Mouse (Mus musculus) embryo, embryonic 10 days (tissue): ENCODE results near the gene Cadps2.

Experiments
- DNase-seq: peaks from one replicate; pipeline ENCODE4 v3.0.0-alpha.2; 2015; ENCODE audit warnings: low spot score

Cadps2 gene

DNA sequence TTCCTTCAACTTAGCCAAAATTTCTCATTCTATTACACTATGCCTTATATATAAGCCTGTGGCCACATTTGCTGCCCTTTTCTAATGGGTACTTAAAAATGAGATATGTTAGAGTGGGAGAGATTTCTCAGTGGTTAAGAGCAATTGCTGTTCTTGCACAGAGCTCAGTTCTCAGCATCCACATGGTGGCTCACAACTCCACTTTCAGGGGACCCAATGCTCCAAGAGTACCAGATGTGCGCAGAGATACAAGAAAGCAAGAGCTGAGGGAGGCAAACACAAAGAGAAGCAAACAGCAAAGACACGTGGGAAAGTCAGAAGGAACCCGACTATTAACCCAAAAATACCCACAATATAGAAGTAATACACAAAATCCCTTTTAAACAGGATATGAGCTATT is 77.0 kb downstream of the Cadps2 start:
- DNase-seq: no peak

GRCm38 (mm10) chr6:23758249-23758648 is 81.0 kb downstream of the Cadps2 start:
- peak; percentile 49 for DNase-seq

DNA sequence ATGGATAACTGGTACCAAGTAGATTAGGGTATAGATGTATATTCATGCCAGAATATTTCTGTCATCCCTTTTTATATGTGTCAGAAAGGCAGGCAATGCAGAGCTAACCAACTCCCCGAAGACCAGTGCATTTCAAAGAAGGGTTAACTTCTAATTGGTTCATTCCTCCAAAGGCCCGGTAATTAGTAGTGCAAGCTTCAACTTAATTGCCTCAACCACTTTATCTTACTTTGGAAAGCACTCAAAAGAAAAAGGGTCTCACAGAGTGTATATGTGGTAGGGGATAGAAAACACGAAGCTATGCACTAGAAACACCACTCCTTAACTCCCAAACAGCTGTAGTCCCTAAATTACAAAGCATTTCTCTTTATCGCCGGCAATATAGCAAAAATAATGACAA is 90.4 kb downstream of the Cadps2 start:
- DNase-seq: no peak

DNA sequence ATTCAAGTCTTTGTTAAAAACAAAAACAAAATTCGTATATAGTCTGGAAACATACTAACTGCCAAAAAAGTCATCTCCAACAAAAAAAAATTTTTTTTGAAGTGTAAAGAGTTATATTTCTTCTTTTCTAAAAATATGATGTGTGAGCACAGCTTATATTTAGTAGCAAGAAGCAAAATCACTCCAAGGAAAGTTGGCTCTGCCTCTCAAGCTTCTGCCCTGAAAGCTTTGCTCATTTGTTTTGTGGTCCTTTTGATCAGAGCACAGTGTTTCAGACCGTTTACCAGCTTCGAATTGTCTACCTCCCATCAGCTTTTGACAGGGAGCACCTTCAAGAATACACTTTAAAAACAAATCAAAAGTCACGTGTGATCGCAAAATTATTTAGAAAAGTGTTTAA is 99.2 kb downstream of the Cadps2 start:
- no peak for DNase-seq

DNA sequence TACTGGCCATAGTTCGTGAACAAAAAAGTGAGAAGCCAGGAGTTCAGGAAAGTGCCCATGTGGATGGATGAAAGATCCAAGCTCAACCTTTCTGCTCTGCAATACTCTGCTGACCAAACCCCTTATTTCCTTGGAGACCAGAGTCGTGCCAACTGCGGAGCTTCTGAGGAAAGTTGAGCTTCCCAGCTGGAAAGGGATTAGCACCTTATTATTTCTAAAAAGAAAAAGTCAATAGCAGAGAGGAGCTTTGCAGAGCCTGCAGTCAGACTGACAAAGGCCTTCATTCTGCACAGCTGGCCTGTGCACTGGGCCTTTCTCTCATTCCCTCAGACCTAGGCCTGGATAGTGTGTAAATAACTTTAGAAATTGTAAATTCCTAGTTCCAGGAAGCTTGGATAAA is 106.5 kb downstream of the Cadps2 start:
- DNase-seq: peak; percentile 5

GRCm38 (mm10) chr6:23728620-23729019 is 110.6 kb downstream of the Cadps2 start:
- no peak for DNase-seq

GRCm38 (mm10) chr6:23723697-23724096 is 115.5 kb downstream of the Cadps2 start:
- DNase-seq: no peak

DNA sequence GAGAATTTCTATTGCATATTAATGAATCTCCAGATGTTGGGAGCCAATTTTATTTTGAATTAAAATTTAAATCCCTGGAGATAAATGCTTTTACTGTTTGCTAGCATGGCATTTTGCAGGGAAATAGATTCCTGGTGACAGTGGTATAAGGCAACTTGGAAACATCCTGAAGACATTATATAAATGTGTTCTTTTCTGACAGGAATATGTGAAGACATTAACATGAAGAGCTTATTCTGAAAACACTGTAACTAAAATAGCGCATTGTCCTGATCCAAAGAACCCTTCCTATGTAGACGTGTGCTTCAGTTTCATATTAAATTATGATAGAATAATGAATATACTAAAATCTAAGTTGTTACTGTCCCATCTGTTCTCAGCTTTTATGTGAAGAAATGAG is 118.8 kb downstream of the Cadps2 start:
- DNase-seq: no peak

DNA sequence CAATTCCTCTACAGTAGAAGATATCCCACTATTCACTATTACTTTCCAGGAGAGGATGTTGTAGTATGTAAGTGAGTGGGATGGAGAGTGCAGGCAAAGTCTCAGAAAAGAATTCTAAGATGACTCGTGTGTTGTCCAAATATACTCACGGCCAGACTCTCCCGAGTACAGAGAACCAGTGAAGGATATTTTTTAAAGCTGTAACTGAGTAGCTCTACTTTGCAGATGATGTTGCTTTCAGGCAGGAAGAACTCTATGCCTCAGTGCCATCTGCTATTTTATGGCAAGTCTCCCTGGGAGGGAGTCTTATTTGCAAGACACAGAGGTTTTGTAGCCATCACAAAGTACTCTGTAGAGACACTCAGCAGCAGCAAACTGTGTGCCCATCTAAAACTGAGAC is 131.7 kb downstream of the Cadps2 start:
- no peak for DNase-seq

- DNase-seq: no peak
Measured at GRCm38 (mm10) chr6:23700879-23701278, 138.3 kb downstream of the Cadps2 start.

- no peak for DNase-seq
Measured at GRCm38 (mm10) chr6:23678172-23678571, 161.0 kb downstream of the Cadps2 start.

GRCm38 (mm10) chr6:23655036-23655435 is 184.2 kb downstream of the Cadps2 start, which contains the start of gene Rnf148:
TSS of gene Rnf148 (minus strand) at chr6:23655136.
- no peak for DNase-seq

GRCm38 (mm10) chr6:23650205-23650604 is 189.0 kb downstream of the Cadps2 start, which contains the start of gene Rnf133:
TSS of gene Rnf133 (minus strand) at chr6:23650305.
- DNase-seq: no peak

GRCm38 (mm10) chr6:23648732-23649131 is 190.5 kb downstream of the Cadps2 start:
- DNase-seq: no peak

DNA sequence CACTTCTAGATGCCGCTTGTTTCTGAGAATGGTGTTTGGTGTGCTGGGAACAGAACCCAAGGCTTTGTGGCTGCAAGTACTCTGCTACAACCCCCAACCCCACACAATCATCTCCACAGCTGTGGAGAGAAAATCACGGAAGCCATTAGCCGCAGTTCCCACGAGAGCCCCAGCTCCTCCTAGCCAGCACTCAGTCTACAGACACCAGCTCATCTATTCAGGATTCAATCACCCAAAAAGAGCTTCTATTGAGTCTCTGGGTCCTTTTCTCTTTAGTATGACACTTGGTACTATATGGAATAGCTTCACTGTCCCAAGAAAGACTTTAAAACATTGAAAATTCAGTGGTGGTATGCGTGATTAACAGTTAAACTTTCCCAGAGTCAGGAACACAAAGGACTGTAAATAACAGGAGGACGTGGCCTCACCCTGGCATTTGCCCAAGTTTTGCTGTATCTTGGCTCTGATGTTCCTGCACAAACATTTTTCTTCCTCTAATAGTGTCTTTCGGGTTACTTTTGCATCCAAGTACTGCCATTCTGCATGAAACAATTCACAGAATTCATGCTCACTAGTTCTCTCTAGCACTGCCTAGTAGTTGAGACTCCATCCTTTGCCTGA is 191.5 kb downstream of the Cadps2 start:
- no peak for DNase-seq

DNA sequence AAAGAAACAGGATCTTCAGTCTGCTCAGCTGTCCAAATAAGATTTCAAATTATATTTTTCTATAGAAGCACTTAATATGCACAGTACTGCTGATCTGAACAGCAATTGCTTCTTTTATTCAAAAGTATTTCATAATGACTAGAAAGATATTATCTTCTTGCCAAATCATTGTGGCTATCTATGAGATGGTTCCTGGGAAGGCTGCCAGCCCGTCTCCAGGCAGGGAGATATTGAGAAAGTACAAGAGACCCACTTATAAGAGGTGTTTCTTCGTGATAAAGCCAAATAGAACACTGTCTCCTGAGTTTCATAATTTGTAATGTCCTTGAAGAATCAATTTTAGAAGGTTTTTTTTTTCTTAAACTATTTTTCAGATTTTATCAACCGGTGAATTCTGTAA is 202.1 kb downstream of the Cadps2 start:
- DNase-seq: no peak

DNA sequence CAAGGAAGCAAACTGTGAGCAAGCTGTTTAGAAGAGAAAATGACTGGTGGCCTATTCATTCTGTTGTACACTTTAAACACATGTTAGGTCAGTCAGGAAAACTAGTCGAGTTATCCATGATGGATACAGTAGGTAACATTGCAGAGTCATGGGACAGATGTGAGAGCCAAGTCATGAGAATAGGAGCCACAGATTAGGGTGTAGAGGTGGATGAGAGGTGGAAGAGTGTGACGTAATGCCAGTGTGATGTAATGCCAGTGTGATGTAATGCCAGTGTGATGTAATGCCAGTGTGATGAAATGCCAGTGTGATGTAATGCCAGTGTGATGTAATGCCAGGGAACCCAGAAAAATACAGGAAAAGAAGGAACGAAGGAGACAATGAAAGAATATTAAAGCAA is 204.0 kb downstream of the Cadps2 start:
- DNase-seq: no peak

GRCm38 (mm10) chr6:23634016-23634415 is 205.2 kb downstream of the Cadps2 start:
- no peak for DNase-seq

GRCm38 (mm10) chr6:23630465-23630864 is 208.8 kb downstream of the Cadps2 start:
- DNase-seq: peak; percentile 21

- no peak for DNase-seq
Measured at GRCm38 (mm10) chr6:23575102-23575501, 264.1 kb downstream of the Cadps2 start.

- no peak for DNase-seq
Measured at GRCm38 (mm10) chr6:23573750-23574149, 265.5 kb downstream of the Cadps2 start.

DNA sequence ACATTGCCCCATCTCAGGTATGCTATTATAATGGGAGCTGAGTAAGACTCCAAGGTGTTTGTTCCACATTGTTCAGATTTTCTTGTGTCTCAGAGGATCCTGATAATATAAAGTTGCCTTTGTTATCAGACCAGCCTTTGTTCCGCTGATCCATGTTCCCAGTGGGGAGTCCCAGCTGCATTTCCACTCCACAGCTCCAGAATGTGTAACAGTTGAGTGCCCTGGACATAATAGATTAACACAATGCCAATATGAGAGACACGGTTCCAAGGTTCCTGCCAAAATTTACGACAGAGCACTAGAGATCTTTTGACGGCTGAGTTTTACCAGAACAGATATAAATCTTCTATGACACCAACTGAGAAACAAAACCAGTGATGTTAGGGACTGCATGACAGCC is 266.8 kb downstream of the Cadps2 start:
- DNase-seq: no peak

DNA sequence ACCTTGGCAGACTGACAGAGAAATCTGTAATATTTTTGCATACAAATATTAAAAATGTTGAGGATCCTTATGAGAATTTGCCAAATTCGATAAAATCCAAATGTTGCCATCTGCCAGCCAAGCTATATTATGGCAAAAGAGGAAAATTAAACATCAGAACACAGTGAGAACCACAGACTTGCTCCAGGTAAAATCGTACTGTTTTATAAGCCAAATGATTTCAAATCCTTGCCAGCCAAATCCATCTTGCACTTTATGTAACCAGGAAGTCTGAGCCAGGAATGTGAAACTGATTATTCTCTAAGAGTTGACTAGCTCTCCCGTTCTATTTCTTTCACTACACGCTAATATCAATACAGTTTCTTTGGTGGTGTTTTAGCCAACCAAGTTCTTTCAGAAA is 269.5 kb downstream of the Cadps2 start:
- no peak for DNase-seq

GRCm38 (mm10) chr6:23568688-23569087 is 270.5 kb downstream of the Cadps2 start:
- DNase-seq: no peak
